Mouse (Mus musculus): ENCODE data around the gene Ctsa. TPM values are rescaled to one million over a fixed set of nuclear protein-coding genes. Genes with fewer than 3 reads are reported as not detected.
"Not testable (repeated sequence)": the region's sequence is repeated elsewhere in the genome, so short reads cannot be mapped to it uniquely, and the experiment has no call there.

Ctsa gene
- polyA plus RNA-seq, 1 experiment from 2014 or later = 135 TPM

- peaks cover 24% of the 10 kb centered on the region for H3K4me1 ChIP-seq (ENCODE audit: control insufficient read depth, insufficient read depth, low read length)
- no peak overlapping the region for H3K9ac ChIP-seq (ENCODE audit: low read depth, low read length)
- no peak for ATAC-seq (ENCODE audit: low FRiP score, low TSS enrichment)
- H3K9me3 ChIP-seq (ENCODE audit: control insufficient read depth, low read length) = peaks cover 4% of the 10 kb centered on the region; the same call in 1 of the 2 replicates
- H3K36me3 ChIP-seq (ENCODE audit: control insufficient read depth, insufficient read depth, low read length) = no peaks in the 10 kb centered on the region
- H3K27me3 ChIP-seq (ENCODE audit: control insufficient read depth, insufficient read depth, low read length) = no peaks in the 10 kb centered on the region
- H3K27ac ChIP-seq (ENCODE audit: low read depth, low read length) = no peak overlapping the region
- no peak overlapping the region for H3K4me3 ChIP-seq (ENCODE audit: low read length)
- H3K4me2 ChIP-seq (replicated peaks; ENCODE audit: low read depth, low read length) = no peak overlapping the region
- 75% methylated on average over 4 of the region's 4 CpGs for WGBS
These were observed 31.9 kb downstream of the Ctsa start for GRCm38 (mm10) chr2:164864593-164864992.

DNA sequence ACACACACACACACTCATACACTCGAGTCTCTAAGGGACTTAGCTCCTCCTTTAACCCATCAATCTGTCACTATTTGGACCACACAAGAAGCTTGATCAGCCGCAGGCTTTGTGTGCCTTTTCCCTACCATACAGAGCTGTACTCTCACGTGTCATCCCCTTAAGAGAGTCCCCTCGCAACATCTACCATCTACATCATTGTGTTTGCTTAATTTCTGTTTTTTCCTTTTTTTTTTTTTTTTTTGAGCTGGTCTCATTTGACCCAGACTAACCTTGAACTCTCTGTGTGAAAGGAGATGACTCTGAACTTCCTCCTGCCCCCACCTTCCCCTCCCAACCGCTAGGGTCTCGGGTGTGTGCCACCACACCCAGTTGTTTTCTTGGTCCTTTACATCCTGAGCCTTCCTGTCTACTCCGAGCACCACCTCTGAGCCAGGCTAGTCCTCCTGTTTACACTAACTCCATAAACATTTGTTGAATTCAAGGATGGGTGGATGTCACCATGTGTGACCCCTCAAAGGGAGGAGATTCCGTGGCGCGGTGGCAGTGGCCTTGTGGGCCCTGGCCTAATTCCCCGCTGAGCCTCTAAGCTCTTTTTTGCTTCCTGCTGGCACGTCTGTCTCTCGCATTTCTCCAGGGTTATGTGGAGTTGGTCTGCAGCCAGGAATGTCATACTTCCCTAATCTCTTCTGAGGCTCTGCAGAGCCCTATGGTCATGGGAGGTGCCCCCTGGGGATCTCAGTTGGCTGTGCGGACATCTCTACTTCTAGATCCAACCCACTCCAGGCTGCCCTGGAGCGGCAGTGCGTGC lies 34.3 kb downstream of the Ctsa start:
- H3K4me1 ChIP-seq (ENCODE audit: control insufficient read depth, insufficient read depth, low read length) = peaks cover 14% of the 10 kb centered on the region
- H3K36me3 ChIP-seq (ENCODE audit: control insufficient read depth, insufficient read depth, low read length) = no peaks in the 10 kb centered on the region
- peak overlapping the region; percentile 32; the same call in 1 of the 2 replicates for H3K27ac ChIP-seq (ENCODE audit: low read depth, low read length)
- peaks cover 4% of the 10 kb centered on the region; the same call in 1 of the 2 replicates for H3K9me3 ChIP-seq (ENCODE audit: control insufficient read depth, low read length)
- no peak overlapping the region for H3K9ac ChIP-seq (ENCODE audit: low read depth, low read length)
- H3K27me3 ChIP-seq (ENCODE audit: control insufficient read depth, insufficient read depth, low read length) = no peaks in the 10 kb centered on the region
- no peak overlapping the region for H3K4me3 ChIP-seq (ENCODE audit: low read length)
- ATAC-seq (ENCODE audit: low FRiP score, low TSS enrichment) = peak; percentile 47; the same call in 1 of the 2 replicates
- no peak overlapping the region for H3K4me2 ChIP-seq (replicated peaks; ENCODE audit: low read depth, low read length)
- 47% methylated on average over 16 of the region's 16 CpGs for WGBS

DNA sequence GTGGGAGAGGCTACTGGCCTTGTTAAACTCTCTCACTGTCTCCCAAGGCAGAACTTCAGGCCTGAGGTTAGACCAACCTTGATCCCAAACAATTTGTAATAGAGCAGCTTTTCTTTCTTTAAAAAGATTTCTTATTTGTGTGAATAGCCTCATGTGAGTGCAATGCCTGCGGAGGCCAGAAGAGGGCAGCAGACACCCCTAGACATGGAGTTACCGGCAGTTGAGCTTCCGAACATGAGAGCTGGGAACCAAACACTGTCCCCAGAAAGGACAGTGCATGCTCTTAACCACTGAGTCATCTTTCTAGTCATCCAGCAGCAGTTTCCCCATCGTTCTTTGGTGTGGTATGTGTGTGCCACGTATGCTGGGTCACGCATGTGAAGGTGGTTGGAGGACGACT lies 34.9 kb downstream of the Ctsa start:
- peak overlapping the region; percentile 32; the same call in 1 of the 2 replicates for H3K27ac ChIP-seq (ENCODE audit: low read depth, low read length)

DNA sequence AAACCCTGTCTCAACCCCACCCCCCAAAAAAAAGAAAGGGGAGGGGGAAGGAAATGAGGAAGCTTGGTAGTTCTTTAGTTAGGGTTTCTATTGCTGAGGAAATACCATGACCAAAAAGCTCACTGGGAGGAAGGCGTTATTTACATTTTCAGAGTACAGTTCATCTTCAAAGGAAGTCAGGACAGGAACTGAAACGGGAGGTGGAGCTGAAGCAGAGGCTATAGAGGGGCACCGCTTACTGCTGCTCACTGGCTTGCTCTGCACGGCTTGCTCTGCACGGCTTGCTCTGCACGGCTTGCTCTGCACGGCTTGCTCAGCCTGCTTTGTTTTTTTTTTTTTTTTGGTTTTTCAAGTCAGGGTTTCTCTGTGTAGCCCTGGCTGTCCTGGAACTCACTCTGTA lies 35.8 kb downstream of the Ctsa start:
- Histone ChIP-seq H3K9ac (ENCODE audit: low read depth, low read length) (no peak overlapping the region), H3K4me3 (ENCODE audit: low read length) (no peak overlapping the region), H3K9me3 (ENCODE audit: control insufficient read depth, low read length) (peaks cover 4% of the 10 kb centered on the region; the same call in 1 of the 2 replicates), H3K27ac (ENCODE audit: low read depth, low read length) (no peak overlapping the region), H3K4me2 (replicated peaks; ENCODE audit: low read depth, low read length) (no peak overlapping the region), H3K4me1 (ENCODE audit: control insufficient read depth, insufficient read depth, low read length) (peaks cover 6% of the 10 kb centered on the region; the same call in 1 of the 2 replicates), H3K27me3 (ENCODE audit: control insufficient read depth, insufficient read depth, low read length) (no peaks in the 10 kb centered on the region), H3K36me3 (ENCODE audit: control insufficient read depth, insufficient read depth, low read length) (no peaks in the 10 kb centered on the region)
- 66% methylated on average over 7 of the region's 7 CpGs for WGBS
- no peak for ATAC-seq (ENCODE audit: low FRiP score, low TSS enrichment)

More for the DNA sequence above, 34.9 kb downstream of the Ctsa start:
- H3K4me1 ChIP-seq (ENCODE audit: control insufficient read depth, insufficient read depth, low read length) = peaks cover 8% of the 10 kb centered on the region; the same call in 1 of the 2 replicates
- 93% methylated on average over 7 of the region's 7 CpGs for WGBS
- no peak overlapping the region for H3K9ac ChIP-seq (ENCODE audit: low read depth, low read length)
- H3K4me2 ChIP-seq (replicated peaks; ENCODE audit: low read depth, low read length) = no peak overlapping the region
- no peak overlapping the region for H3K4me3 ChIP-seq (ENCODE audit: low read length)
- no peaks in the 10 kb centered on the region for H3K27me3 ChIP-seq (ENCODE audit: control insufficient read depth, insufficient read depth, low read length)
- ATAC-seq (ENCODE audit: low FRiP score, low TSS enrichment) = no peak
- H3K9me3 ChIP-seq (ENCODE audit: control insufficient read depth, low read length) = peaks cover 4% of the 10 kb centered on the region; the same call in 1 of the 2 replicates
- H3K36me3 ChIP-seq (ENCODE audit: control insufficient read depth, insufficient read depth, low read length) = no peaks in the 10 kb centered on the region

DNA sequence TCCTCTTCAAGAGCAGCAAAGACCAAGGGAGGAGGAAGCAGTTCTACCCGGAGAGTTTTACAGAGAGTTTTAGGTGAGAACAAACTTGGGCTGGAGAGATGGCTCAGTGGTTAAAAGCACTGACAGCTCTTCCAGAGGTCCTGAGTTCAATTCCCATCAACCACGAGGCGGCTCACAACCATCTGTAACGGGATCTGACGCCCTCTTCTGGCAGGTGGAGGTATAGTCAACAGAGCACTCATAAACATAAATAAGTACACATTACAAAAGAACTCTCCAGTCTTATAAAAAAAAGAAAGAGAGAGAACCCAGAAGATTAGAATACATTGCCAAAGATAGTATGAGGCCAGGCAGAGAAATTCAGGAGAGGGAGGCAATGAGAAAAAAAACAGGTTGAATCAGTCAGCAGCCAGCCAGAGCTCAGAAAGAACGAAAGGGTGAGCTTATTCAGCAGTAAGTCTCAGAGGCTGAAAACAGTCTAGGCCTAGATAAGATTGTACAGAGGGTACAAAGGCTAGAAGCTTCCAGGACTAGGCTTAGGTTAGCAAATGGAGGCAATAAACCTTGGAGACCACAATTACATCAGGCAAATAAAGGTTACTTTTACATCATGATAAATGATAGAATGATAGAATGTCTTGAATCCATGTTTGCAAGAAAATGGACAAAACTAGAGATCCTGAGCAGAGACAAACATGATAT lies 39.1 kb downstream of the Ctsa start:
- H3K4me1 ChIP-seq (ENCODE audit: control insufficient read depth, insufficient read depth, low read length) = peaks cover 20% of the 10 kb centered on the region
- H3K36me3 ChIP-seq (ENCODE audit: control insufficient read depth, insufficient read depth, low read length) = no peaks in the 10 kb centered on the region
- H3K4me2 ChIP-seq (replicated peaks; ENCODE audit: low read depth, low read length) = no peak overlapping the region
- WGBS = 65% methylated on average over 6 of the region's 6 CpGs
- ATAC-seq (ENCODE audit: low FRiP score, low TSS enrichment) = no peak
- H3K9me3 ChIP-seq (ENCODE audit: control insufficient read depth, low read length) = peaks cover 4% of the 10 kb centered on the region; the same call in 1 of the 2 replicates
- no peaks in the 10 kb centered on the region for H3K27me3 ChIP-seq (ENCODE audit: control insufficient read depth, insufficient read depth, low read length)
- H3K9ac ChIP-seq (ENCODE audit: low read depth, low read length) = no peak overlapping the region
- no peak overlapping the region for H3K27ac ChIP-seq (ENCODE audit: low read depth, low read length)
- H3K4me3 ChIP-seq (ENCODE audit: low read length) = no peak overlapping the region

DNA sequence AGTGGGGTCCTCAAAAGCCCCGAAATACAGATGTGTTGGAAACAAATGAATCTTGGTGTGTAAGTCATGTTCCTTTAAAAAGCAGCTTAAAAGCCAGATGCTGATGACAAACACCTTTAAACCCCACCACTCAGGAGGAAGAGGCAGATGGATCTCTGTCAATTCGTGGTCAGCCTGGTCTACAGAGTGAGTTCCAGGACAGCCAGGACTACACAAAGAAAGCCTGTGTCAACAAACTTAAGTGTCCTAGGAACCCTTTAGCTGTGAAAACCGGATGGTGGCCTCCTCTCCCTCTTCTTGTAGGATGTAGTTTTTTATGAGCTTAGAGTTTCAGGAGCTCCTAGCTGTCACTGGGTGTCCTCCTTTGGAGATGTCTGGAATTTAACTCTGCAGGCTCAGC lies 40.9 kb downstream of the Ctsa start:
- Histone ChIP-seq H3K27me3 (ENCODE audit: control insufficient read depth, insufficient read depth, low read length) (no peaks in the 10 kb centered on the region), H3K9ac (ENCODE audit: low read depth, low read length) (no peak overlapping the region), H3K4me3 (ENCODE audit: low read length) (no peak overlapping the region), H3K27ac (ENCODE audit: low read depth, low read length) (peak overlapping the region; percentile 79; the same call in 1 of the 2 replicates), H3K36me3 (ENCODE audit: control insufficient read depth, insufficient read depth, low read length) (peaks cover 4% of the 10 kb centered on the region; the same call in 1 of the 2 replicates), H3K4me1 (ENCODE audit: control insufficient read depth, insufficient read depth, low read length) (peaks cover 20% of the 10 kb centered on the region), H3K9me3 (ENCODE audit: control insufficient read depth, low read length) (no peaks in the 10 kb centered on the region), H3K4me2 (replicated peaks; ENCODE audit: low read depth, low read length) (no peak overlapping the region)
- no peak for ATAC-seq (ENCODE audit: low FRiP score, low TSS enrichment)
- 45% methylated on average over 3 of the region's 3 CpGs for WGBS

DNA sequence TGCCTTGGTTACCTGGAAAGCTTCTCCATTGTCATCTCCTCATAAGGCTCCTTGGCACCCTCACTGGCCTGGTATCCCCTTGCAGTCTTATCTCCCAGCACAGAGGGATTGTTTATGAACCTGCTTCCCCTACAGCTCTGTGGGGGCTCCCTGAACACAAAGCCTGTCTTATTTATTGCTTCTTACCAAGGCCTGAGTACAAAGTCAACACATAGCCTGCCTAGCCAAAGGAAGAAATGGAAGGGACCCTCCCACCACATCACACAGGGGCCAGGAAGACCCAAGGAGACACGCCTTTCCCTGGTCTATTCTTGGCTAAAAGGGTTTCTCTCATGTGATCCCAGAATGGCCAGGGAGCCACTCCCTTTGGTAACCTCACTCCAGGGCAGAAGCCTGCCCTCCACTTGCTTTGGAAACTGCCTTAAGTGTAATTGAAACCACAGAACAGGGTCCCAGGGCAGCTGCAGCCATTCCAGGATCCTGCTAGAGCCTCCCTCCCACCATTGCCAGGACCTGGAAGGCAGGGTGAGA lies 41.6 kb downstream of the Ctsa start:
- ATAC-seq (ENCODE audit: low FRiP score, low TSS enrichment) = peak; percentile 53
- no peak overlapping the region for H3K9ac ChIP-seq (ENCODE audit: low read depth, low read length)

DNA sequence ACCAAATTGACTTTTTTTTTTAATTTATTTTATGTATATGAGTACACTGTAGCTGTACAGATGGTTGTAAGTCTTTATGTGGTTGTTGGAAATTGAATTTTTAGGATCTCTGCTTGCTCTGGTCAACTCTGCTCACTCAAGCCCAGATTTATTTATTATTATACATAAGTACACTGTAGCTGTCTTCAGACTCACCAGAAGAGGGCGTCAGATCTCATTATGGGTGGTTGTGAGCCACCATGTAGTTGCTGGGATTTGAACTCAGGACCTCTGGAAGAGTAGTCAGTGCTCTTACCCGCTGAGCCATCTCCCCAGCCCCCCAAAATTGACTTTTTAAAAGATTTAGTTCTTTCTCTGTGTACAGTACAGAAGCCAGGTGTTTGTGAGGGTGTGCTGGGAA lies 43.0 kb downstream of the Ctsa start:
- H3K9me3 ChIP-seq (ENCODE audit: control insufficient read depth, low read length); H3K36me3 ChIP-seq (ENCODE audit: control insufficient read depth, insufficient read depth, low read length); H3K27me3 ChIP-seq (ENCODE audit: control insufficient read depth, insufficient read depth, low read length); H3K9ac ChIP-seq (ENCODE audit: low read depth, low read length); H3K4me3 ChIP-seq (ENCODE audit: low read length); H3K4me2 ChIP-seq (replicated peaks; ENCODE audit: low read depth, low read length); ATAC-seq (ENCODE audit: low FRiP score, low TSS enrichment): not testable (repeated sequence)
- Histone ChIP-seq H3K4me1 (ENCODE audit: control insufficient read depth, insufficient read depth, low read length) (peaks cover 26% of the 10 kb centered on the region), H3K27ac (ENCODE audit: low read depth, low read length) (peak overlapping the region; percentile 79; the same call in 1 of the 2 replicates)
- 56% methylated on average over 2 of the region's 2 CpGs for WGBS

More for the DNA sequence above, 41.6 kb downstream of the Ctsa start:
- Histone ChIP-seq H3K27me3 (ENCODE audit: control insufficient read depth, insufficient read depth, low read length) (no peaks in the 10 kb centered on the region), H3K4me2 (replicated peaks; ENCODE audit: low read depth, low read length) (no peak overlapping the region), H3K4me3 (ENCODE audit: low read length) (no peak overlapping the region), H3K27ac (ENCODE audit: low read depth, low read length) (peak overlapping the region; percentile 79), H3K4me1 (ENCODE audit: control insufficient read depth, insufficient read depth, low read length) (peaks cover 20% of the 10 kb centered on the region), H3K36me3 (ENCODE audit: control insufficient read depth, insufficient read depth, low read length) (peaks cover 4% of the 10 kb centered on the region; the same call in 1 of the 2 replicates), H3K9me3 (ENCODE audit: control insufficient read depth, low read length) (no peaks in the 10 kb centered on the region)
- 5% methylated on average over 1 of the region's 1 CpGs for WGBS
